Mouse (Mus musculus) hematopoietic stem cell, adult 5-6 weeks (primary cell): Measurements from ENCODE around the gene Spns2. TPM values are rescaled to one million over a fixed set of nuclear protein-coding genes. Genes with fewer than 3 reads are reported as not detected.

ENCODE experiments used
- ATAC-seq, 2 experiments: fragments of 125-278 bp in 1 of 2; replicated peaks in 1 of 2; 2 replicates each; pipeline ENCODE4 v1.8.0; 2016 to 2017; ENCODE audit warnings: inconsistent platforms in 2 of 2, mild to moderate bottlenecking in 2 of 2, moderate number of reproducible peaks in 2 of 2, low read depth in 1 of 2, moderate TSS enrichment in 1 of 2; ENCODE audit not compliant: low FRiP score in 2 of 2, poor library complexity in 2 of 2, severe bottlenecking in 2 of 2, insufficient read depth in 1 of 2, low TSS enrichment in 1 of 2
- total RNA-seq: library from RNA; stranded (forward); fragments of 172-1452, 232-1000 nt; gene quantifications from 2 replicates; pipeline ENCODE4 v1.2.3, GENCODE M21; 2017

Spns2 gene
- total RNA-seq, result 87.2 and 89.3 TPM in 2 replicates

GRCm38 (mm10) chr11:72489881-72490301 is at the start of gene Spns2:
TSS of gene Spns2 (minus strand) at chr11:72489904.
- ATAC-seq, result peak; percentile 48 to 56

GRCm38 (mm10) chr11:72538811-72539210 is 49.1 kb upstream of the Spns2 start:
- ATAC-seq, result no peak

- peak; percentile 23 to 77 for ATAC-seq
Observed at GRCm38 (mm10) chr11:72538037-72538755, 48.5 kb upstream of the Spns2 start.

GRCm38 (mm10) chr11:72537503-72537902 is 47.8 kb upstream of the Spns2 start:
- ATAC-seq, result no peak

GRCm38 (mm10) chr11:72535519-72535918 is 45.8 kb upstream of the Spns2 start:
- ATAC-seq, result no peak

DNA sequence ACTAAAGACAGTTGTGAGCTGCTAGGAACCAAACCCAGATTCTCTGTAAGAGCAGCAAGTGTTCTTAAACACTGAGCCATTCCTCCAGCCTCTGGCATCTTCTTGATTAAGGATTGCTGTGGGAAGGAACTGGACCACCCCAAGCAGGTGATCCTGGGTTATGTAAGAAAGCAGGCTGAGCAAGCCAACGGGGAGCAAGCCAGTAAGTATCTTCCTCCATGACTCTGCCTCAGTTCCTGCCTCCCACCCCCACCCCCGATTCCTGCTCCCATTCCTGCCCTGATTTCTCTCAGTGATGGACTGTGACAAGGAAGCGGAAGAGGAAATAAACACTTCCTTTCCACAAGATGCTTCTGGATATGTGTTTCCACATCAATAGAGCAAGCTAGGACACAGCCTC is 43.2 kb upstream of the Spns2 start:
- no peak for ATAC-seq

DNA sequence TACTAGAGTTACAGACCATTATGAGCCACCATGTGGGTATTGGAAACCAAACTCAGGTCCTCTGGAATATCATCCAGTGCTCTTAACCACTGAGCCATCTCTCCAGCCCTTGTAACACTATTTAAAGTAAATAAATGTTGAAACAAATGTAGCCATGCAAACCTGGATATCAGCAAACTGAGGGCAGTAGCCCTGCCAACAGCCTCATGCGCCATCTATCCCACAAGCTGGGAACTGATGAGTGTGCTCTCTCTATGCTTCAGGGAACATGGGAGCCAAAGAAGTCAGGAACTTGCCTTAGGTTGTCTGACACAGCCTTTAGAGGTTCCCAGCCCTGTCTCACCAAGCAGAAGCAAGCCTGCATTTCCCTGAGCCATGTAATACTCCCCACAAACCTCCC is 41.9 kb upstream of the Spns2 start:
- no peak for ATAC-seq

GRCm38 (mm10) chr11:72531144-72531543 is 41.4 kb upstream of the Spns2 start:
- ATAC-seq, result no peak

GRCm38 (mm10) chr11:72526190-72526589 is 36.5 kb upstream of the Spns2 start:
- ATAC-seq, result no peak

- ATAC-seq, result no peak
Observed at GRCm38 (mm10) chr11:72523711-72524110, 34.0 kb upstream of the Spns2 start.

- ATAC-seq, result no peak
Observed at GRCm38 (mm10) chr11:72522616-72523041, 32.9 kb upstream of the Spns2 start.

GRCm38 (mm10) chr11:72521598-72522541 is 32.2 kb upstream of the Spns2 start:
- no peak for ATAC-seq

- ATAC-seq, result no peak
Observed at GRCm38 (mm10) chr11:72519895-72520294, 30.2 kb upstream of the Spns2 start.

GRCm38 (mm10) chr11:72519189-72519588 is 29.5 kb upstream of the Spns2 start:
- ATAC-seq, result no peak

DNA sequence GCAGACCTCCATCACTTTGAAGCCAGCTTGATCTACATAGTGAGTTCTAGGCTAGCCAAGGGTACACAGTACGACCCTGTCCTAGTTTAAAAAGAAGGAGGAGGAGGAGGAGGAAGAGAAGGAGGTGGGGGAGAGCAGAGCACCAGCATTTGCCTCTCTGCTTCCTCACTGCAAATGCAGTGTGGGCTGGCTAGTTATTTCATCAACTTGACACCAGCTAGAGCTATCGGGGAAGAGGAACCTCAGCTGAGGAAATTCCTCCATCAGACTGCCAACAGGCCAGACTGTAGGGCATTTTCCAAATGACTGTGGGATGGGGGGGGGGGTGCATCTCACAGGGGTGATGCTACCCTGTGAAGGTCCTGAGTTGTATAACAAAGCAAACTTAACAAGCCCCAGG is 28.7 kb upstream of the Spns2 start:
- ATAC-seq, result peak in 1 of 2 experiments; percentile 29; a peak in 1 of 4 replicates

DNA sequence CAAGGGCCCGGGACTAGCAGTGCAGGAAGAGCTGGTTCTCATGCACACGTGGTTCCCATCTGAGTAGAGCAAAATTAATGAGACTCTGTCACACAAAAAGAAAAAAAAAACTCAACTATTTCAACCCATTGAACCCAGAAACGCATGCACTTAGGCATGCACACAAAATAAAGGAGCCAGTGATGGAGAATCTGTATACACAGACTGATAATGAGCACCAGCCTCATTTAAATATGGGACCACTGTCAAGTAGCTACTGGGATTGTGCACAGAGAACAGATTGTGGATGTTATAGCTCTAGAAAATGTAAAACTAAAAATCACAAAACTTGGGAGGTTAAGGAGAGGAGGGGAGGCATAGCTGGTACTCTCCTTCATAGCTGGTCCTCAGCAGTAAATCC is 25.3 kb upstream of the Spns2 start:
- no peak for ATAC-seq

- no peak for ATAC-seq
Observed at GRCm38 (mm10) chr11:72508651-72509050, 18.9 kb upstream of the Spns2 start.

DNA sequence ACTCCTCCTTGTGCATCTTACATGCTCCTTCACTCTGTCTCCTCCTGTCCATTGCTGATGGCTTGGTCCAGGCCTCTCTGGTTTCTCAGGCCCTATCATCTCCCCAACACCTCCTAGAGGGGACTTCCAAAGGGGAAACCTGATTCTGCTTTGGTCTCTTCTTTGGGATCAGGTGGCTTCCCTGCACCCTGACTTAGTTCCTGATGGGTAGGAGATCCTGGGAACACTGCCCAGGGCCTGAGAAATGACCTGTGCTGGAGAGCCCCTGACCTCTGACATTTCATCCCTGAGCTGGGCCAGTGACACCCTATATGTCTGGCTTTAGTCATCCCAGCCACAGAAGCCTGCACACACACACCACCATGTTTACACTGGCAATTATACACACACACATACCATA is 17.9 kb upstream of the Spns2 start:
- no peak for ATAC-seq
